Mouse (Mus musculus): ENCODE measurements at regions not wholly inside any gene's neighbourhood (a gene's known extent, or its start where the extent isn't known, plus 50 kb on each side); places are given as distances from the start of the nearest gene placed in this dataset.

- TF ChIP-seq NANOG (IDR thresholded peaks at IDR 0.05; ENCODE audit: borderline replicate concordance, low read length) (no peak), POU5F1 (IDR thresholded peaks at IDR 0.05; ENCODE audit: borderline replicate concordance, low read length) (no peak), CTCF (conservative IDR thresholded peaks at IDR 0.05; ENCODE audit: low read length) (no peak)
- H3K27me3 ChIP-seq (ENCODE audit: insufficient read depth, low read length): no peaks in the 10 kb centered on the region
- H3K4me1 ChIP-seq (replicated peaks; ENCODE audit: low read depth, low read length): no peaks in the 10 kb centered on the region
- no peaks in the 10 kb centered on the region for H3K36me3 ChIP-seq (ENCODE audit: insufficient read depth, low read length)
- no peak overlapping the region for H3K4me3 ChIP-seq (replicated peaks; ENCODE audit: low read length)
- H3K9me3 ChIP-seq (ENCODE audit: low read length): no peaks in the 10 kb centered on the region
Observed at GRCm38 (mm10) chr5:91456924-91457323, 54.1 kb upstream of the Btc start.

- H3K9me3 ChIP-seq (ENCODE audit: low read length): no peaks in the 10 kb centered on the region
- peaks cover 4% of the 10 kb centered on the region for H3K4me1 ChIP-seq (replicated peaks; ENCODE audit: low read depth, low read length)
- TF ChIP-seq CTCF (conservative IDR thresholded peaks at IDR 0.05; ENCODE audit: low read length) (peak; percentile 72), POU5F1 (IDR thresholded peaks at IDR 0.05; ENCODE audit: borderline replicate concordance, low read length) (no peak)
- no peaks in the 10 kb centered on the region for H3K36me3 ChIP-seq (ENCODE audit: insufficient read depth, low read length)
- no peaks in the 10 kb centered on the region for H3K27me3 ChIP-seq (ENCODE audit: insufficient read depth, low read length)
- H3K4me3 ChIP-seq (replicated peaks; ENCODE audit: low read length): no peak overlapping the region
Observed at GRCm38 (mm10) chr5:91464876-91465508, 52.4 kb upstream of the Parm1 start.
